Mouse (Mus musculus) midbrain, embryonic 12.5 days (tissue): Measurements from ENCODE around the gene Fzr1. TPM values are rescaled to one million over a fixed set of nuclear protein-coding genes. Genes with fewer than 3 reads are reported as not detected.

Source experiments
- ATAC-seq: fragments of 200-750 bp; cut with Nextera tagmentation; 2 replicates; pipeline ENCODE4 v1.8.0; 2017; ENCODE audit warnings: low read depth, moderate TSS enrichment, moderate library complexity; ENCODE audit not compliant: low FRiP score
- H3K27ac ChIP-seq: fragments of 300-500 bp; sonication (generic); replicated peaks from 2 replicates; pipeline ENCODE4 v1.5.1; 2016; ENCODE audit warnings: mild to moderate bottlenecking
- H3K27me3 ChIP-seq: fragments of 300-500 bp; sonication (generic); 2 replicates; pipeline ENCODE4 v1.6.1; 2016; ENCODE audit warnings: mild to moderate bottlenecking
- H3K36me3 ChIP-seq: fragments of 300-500 bp; sonication (generic); 2 replicates; pipeline ENCODE4 v1.6.1; 2016
- H3K4me1 ChIP-seq: fragments of 300-500 bp; sonication (generic); 2 replicates; pipeline ENCODE4 v1.6.1; 2016
- H3K4me2 ChIP-seq: fragments of 300-500 bp; sonication (generic); replicated peaks from 2 replicates; pipeline ENCODE4 v1.6.1; 2016; ENCODE audit warnings: mild to moderate bottlenecking, moderate library complexity
- H3K4me3 ChIP-seq: fragments of 300-500 bp; sonication (generic); 2 replicates; pipeline ENCODE4 v1.5.1; 2016; ENCODE audit warnings: mild to moderate bottlenecking
- H3K9ac ChIP-seq: fragments of 300-500 bp; sonication (generic); replicated peaks from 2 replicates; pipeline ENCODE4 v1.6.1; 2016; ENCODE audit warnings: mild to moderate bottlenecking, moderate library complexity
- H3K9me3 ChIP-seq: fragments of 300-500 bp; sonication (generic); 2 replicates; pipeline ENCODE4 v1.6.1; 2016; ENCODE audit warnings: mild to moderate bottlenecking
- WGBS: fragments of 180-500 bp; shearing (Covaris S2); methylation state at CpG from one replicate; pipeline ENCODE4 v1.1.7; 2016; 5-methylcytosine and 5-hydroxymethylcytosine counted together
- polyA plus RNA-seq: library from polyadenylated mRNA; unstranded; fragments of >200 nt; fragmentation: Nextera tagmentation; extraction: Ambion mirVana; gene quantifications from 2 replicates; pipeline ENCODE4 v1.2.1, GENCODE M21; 2016

The Fzr1 gene
- polyA plus RNA-seq, 1 experiment from 2014 or later: 135 TPM

DNA sequence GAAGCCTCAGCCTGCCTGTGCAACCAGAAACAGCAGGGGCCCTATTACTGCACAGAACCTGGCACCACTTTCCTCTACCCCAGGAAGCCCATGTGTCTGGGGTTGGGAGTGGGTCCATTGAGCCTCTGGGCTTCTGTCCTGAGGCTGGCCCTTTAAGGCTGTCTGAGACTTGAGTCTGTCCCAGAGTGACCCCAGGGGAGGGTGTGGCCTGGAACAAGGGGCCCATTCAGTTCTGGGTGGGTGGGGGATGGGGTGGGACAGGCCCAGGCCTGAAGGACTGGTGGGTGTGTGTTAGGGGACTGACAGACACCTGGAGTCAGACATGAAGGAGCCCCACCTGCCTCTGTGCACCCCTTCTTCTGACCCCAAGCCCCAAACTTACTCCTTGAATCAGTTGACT lies 36.4 kb upstream of the Fzr1 start:
- no peaks in the 10 kb centered on the region for H3K36me3 ChIP-seq
- no peaks in the 10 kb centered on the region for H3K9me3 ChIP-seq
- H3K4me1 ChIP-seq: peaks cover 80% of the 10 kb centered on the region
- H3K27ac ChIP-seq: 0 out of 2 replicates have a peak overlapping the region, but pooled peaks have one; percentile 25
- H3K4me3 ChIP-seq: no peak overlapping the region
- ATAC-seq: no peak
- H3K27me3 ChIP-seq: peaks cover 18% of the 10 kb centered on the region
- no peak overlapping the region for H3K4me2 ChIP-seq
- H3K9ac ChIP-seq: no peak overlapping the region

DNA sequence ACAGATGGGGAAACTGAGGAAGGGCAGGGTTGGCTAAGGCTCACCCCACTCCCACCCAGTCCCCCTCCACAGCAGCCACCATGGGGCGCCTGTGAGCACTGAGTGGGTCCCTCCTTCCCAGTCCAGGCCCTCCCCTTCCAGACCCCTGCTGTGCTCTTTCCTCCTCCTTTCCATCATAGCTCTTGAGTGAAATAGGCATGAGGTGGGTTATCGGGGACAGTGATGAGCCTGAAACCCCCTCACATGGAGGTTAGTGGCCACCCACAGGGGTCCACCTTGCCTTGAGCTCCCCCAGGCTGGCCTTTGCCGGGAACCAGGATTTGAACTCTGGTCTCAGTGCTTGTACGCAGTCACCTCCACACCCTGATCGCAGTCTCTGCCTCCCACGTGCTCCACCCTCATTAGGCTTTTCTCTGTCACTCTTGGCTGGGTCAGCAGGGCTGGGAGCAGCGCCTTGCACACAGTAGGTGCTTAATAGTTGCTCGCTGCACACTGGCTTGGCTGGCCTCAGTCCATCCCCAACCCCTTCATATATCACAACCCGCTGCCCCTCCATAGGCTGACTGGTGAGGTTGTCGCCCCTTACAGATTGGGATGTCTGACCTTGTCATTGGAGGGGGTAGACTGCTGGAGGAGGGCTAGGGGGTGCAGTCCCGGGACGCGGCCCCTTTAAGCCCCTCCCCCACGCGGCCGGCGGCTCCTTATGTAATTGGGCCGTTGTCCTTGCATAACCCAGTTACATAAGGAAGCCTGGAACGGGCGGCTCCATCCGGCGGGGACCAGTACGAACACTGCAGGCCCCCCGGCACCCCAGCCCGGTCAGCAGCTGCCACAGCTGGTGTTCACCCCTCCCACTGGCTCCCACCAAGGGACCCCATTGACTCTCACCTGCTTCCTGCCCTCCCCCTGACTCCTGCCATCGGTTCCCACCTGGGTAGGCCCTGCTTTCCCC lies 35.3 kb upstream of the Fzr1 start:
- ATAC-seq: no peak
- peak overlapping the region; percentile 12; the same call in 1 of the 2 replicates for H3K4me3 ChIP-seq
- H3K36me3 ChIP-seq: no peaks in the 10 kb centered on the region
- no peak overlapping the region; the same call in 1 of the 2 replicates for H3K9ac ChIP-seq
- H3K27ac ChIP-seq: peak overlapping the region; percentile 25; the same call in 1 of the 2 replicates
- H3K4me1 ChIP-seq: peaks cover 87% of the 10 kb centered on the region
- H3K4me2 ChIP-seq: peak overlapping the region; percentile 36
- H3K27me3 ChIP-seq: peaks cover 18% of the 10 kb centered on the region
- 29% methylated on average over 26 of the region's 26 CpGs for WGBS
- H3K9me3 ChIP-seq: no peaks in the 10 kb centered on the region

DNA sequence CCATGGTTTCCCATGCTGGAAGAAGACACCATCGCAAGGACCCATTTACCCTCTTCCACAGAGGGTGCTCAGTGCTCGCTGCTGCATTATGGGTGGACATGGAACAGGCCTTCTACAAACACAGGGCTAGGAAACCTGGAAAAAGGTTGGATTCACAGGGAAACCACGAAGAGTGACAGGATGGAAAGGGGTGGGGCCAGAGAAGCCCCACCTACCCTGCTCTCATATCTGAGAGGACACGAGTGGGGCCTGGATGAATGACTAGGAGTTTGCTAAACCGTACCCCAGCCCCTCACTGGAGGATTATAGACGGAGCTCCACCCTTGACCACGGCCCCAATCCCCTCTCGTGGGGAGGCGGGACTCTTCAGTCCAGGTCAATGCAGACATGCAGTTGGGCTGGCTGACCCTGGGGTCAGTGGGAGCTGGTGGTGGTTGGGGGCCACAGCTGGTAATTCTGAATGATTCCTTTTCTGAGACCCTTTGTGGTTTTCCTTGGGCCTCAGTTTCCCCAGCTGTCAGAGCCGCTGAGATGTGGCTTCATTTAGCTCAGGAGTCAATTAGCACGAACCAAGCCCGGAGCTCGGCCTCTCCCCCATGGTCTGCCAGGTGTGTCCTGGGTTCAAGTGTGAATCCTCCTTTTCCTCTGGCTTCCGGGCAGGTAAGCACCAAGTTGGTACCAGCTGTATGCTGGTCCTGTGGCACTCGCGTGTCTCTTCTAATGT lies 34.4 kb upstream of the Fzr1 start:
- H3K4me2 ChIP-seq: no peak overlapping the region
- 77% methylated on average over 16 of the region's 16 CpGs for WGBS
- no peak overlapping the region for H3K9ac ChIP-seq
- H3K4me1 ChIP-seq: peaks cover 87% of the 10 kb centered on the region
- no peaks in the 10 kb centered on the region for H3K9me3 ChIP-seq
- peaks cover 21% of the 10 kb centered on the region for H3K27me3 ChIP-seq
- H3K27ac ChIP-seq: peak overlapping the region; percentile 54; the same call in 1 of the 2 replicates
- ATAC-seq: no peak
- H3K4me3 ChIP-seq: no peak overlapping the region
- H3K36me3 ChIP-seq: no peaks in the 10 kb centered on the region

DNA sequence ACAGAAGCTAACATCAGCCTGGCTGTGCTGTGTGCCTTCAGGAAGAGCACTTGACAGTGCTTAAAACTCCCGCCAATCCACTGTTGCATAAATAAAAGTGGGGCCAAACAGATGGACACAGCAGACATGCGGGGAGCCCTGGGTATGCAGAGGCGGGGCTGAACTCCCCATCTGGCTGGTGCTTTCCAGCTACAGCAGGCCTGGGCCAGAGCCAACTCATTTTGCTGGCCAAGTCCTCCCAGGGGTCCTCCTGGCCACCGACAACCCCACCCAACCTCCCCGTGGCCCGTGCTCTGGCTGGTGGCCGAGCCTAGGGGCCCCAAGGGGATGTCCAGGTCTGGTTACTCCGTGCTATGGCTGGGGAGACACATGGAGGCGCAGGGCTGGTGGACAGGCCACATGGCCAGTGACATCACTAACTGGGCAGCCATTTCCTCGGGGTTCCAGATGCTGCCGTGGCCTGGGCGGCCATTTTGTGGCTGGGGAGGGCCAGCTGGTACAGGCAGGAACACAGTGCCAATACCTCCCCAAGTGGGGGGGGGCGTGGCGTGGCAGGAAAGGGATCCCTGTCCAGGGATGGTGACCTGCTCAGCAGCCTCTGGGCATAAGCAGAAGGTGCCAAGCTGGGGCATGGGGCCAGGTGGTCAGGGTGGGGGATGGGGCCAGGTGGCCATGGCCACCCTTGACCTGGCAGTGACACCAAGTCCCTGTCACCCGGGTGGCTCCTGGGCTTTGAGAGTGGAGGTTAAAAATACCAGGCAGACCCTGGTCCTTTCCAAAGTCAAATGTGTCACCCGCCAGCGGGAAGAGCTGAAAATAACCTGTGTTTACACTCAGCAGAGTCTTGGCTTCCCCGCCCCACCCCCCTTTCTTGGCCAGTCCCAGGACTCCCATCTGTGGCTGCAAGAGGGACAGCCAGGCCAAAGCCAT lies 33.4 kb upstream of the Fzr1 start:
- peaks cover 23% of the 10 kb centered on the region for H3K27me3 ChIP-seq
- peaks cover 87% of the 10 kb centered on the region for H3K4me1 ChIP-seq
- H3K27ac ChIP-seq: peak overlapping the region; percentile 54
- H3K4me2 ChIP-seq: no peak overlapping the region
- no peak for ATAC-seq
- no peaks in the 10 kb centered on the region for H3K9me3 ChIP-seq
- no peaks in the 10 kb centered on the region for H3K36me3 ChIP-seq
- H3K4me3 ChIP-seq: no peak overlapping the region
- H3K9ac ChIP-seq: 0 out of 2 replicates have a peak overlapping the region, but pooled peaks have one; percentile 1
- WGBS: 74% methylated on average over 18 of the region's 18 CpGs

DNA sequence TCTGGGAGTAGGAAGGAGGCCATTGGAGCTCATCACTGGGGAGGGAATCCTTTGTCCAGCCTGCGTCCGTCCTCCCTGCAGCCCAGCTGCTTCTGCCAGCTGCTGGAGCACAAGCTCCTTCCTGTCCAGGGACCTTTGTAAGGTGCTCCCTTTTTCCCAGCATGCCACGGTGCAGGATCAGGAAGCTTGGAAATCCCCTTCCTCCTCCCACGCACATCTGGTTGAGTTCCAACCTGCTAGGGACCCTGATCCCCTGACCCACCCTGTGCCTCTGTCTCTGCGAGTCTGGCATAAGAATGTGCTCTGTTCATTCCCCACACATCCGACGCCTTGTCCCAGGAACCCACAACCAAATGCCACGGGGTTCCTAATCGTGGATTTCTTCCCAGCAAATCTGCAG lies 32.7 kb upstream of the Fzr1 start:
- H3K27ac ChIP-seq: peak overlapping the region; percentile 54
- H3K4me3 ChIP-seq: no peak overlapping the region
- H3K27me3 ChIP-seq: peaks cover 30% of the 10 kb centered on the region
- 83% methylated on average over 9 of the region's 9 CpGs for WGBS
- H3K9ac ChIP-seq: 0 out of 2 replicates have a peak overlapping the region, but pooled peaks have one; percentile 1
- no peaks in the 10 kb centered on the region for H3K9me3 ChIP-seq
- ATAC-seq: no peak
- no peak overlapping the region for H3K4me2 ChIP-seq
- peaks cover 85% of the 10 kb centered on the region for H3K4me1 ChIP-seq
- no peaks in the 10 kb centered on the region for H3K36me3 ChIP-seq

- Histone ChIP-seq H3K4me3 (no peak overlapping the region), H3K9ac (no peak overlapping the region), H3K4me1 (peaks cover 79% of the 10 kb centered on the region), H3K9me3 (no peaks in the 10 kb centered on the region), H3K36me3 (no peaks in the 10 kb centered on the region), H3K27ac (no peak overlapping the region), H3K4me2 (no peak overlapping the region), H3K27me3 (peaks cover 36% of the 10 kb centered on the region)
- WGBS: 60% methylated on average over 4 of the region's 4 CpGs
- no peak for ATAC-seq
Observed at GRCm38 (mm10) chr10:81410350-81410749, 32.0 kb upstream of the Fzr1 start.

DNA sequence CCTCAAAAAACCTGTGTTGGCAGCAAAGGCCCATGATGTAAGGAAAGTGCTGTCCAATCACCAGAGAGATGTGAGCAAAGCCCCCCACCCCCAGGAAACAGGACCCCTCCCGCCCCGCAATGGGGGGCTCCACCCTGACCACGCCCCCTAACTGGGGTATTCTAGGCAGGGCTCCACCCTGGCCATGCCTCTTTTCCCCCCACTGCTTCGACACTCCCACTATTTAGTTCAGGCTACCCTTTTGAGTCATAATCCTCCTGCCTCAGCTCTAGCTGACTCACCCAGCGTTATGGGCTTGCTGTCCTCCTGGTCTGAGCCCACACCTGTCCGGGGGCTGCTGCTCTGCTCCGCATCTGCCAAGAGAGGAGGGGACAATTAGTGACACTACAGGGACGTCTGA lies 31.0 kb upstream of the Fzr1 start:
- no peaks in the 10 kb centered on the region for H3K9me3 ChIP-seq
- H3K4me1 ChIP-seq: peaks cover 69% of the 10 kb centered on the region
- H3K4me2 ChIP-seq: no peak overlapping the region
- WGBS: 11% methylated on average over 8 of the region's 8 CpGs
- no peak for ATAC-seq
- 0 out of 2 replicates have a peak, but pooled peaks cover 3% of the 10 kb centered on the region for H3K36me3 ChIP-seq
- H3K4me3 ChIP-seq: 0 out of 2 replicates have a peak overlapping the region, but pooled peaks have one; percentile 3
- peak overlapping the region; percentile 39 for H3K27ac ChIP-seq
- H3K27me3 ChIP-seq: peaks cover 47% of the 10 kb centered on the region
- H3K9ac ChIP-seq: no peak overlapping the region

DNA sequence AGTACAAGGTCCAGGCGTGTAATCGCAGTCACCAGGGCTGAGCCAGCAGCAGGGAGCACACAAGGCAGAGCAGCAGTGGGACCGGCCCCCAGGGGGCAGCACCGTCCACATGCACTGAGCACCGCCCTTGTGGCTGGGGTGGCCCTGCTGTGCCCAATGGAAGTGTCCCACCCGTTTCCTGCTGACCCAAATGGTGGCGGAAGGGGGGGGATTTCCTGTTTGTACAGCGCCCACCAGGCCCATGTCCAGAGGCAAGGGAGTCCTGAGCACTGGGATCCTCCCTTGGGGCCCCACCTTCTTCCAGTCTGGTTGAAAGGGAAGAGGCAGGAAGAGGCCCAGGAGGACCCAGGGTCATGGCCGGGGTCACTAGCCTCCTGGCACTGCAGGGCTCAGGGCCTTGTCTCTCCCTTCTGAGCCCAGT lies 30.6 kb upstream of the Fzr1 start:
- ATAC-seq: no peak
- Histone ChIP-seq H3K4me3 (no peak overlapping the region), H3K27me3 (peaks cover 51% of the 10 kb centered on the region), H3K4me2 (no peak overlapping the region), H3K9me3 (no peaks in the 10 kb centered on the region), H3K27ac (0 out of 2 replicates have a peak overlapping the region, but pooled peaks have one; percentile 3), H3K36me3 (0 out of 2 replicates have a peak, but pooled peaks cover 3% of the 10 kb centered on the region), H3K9ac (no peak overlapping the region), H3K4me1 (peaks cover 64% of the 10 kb centered on the region)
- WGBS: 18% methylated on average over 9 of the region's 9 CpGs

GRCm38 (mm10) chr10:81408424-81408729 lies 30.1 kb upstream of the Fzr1 start:
- Histone ChIP-seq H3K36me3 (0 out of 2 replicates have a peak, but pooled peaks cover 3% of the 10 kb centered on the region), H3K9ac (no peak overlapping the region), H3K27me3 (peaks cover 56% of the 10 kb centered on the region), H3K4me3 (no peak overlapping the region), H3K27ac (no peak overlapping the region), H3K4me2 (no peak overlapping the region), H3K4me1 (peaks cover 64% of the 10 kb centered on the region), H3K9me3 (no peaks in the 10 kb centered on the region)
- ATAC-seq: no peak
- 47% methylated on average over 13 of the region's 13 CpGs for WGBS

- Histone ChIP-seq H3K9ac (no peak overlapping the region), H3K9me3 (no peaks in the 10 kb centered on the region), H3K27me3 (peaks cover 60% of the 10 kb centered on the region), H3K4me3 (peak overlapping the region; percentile 18; the same call in 1 of the 2 replicates), H3K4me2 (peak overlapping the region; percentile 33), H3K4me1 (peaks cover 67% of the 10 kb centered on the region), H3K36me3 (0 out of 2 replicates have a peak, but pooled peaks cover 3% of the 10 kb centered on the region), H3K27ac (no peak overlapping the region; the same call in 1 of the 2 replicates)
- no peak for ATAC-seq
- 24% methylated on average over 31 of the region's 31 CpGs for WGBS
Observed at GRCm38 (mm10) chr10:81407539-81408423, 29.5 kb upstream of the Fzr1 start.
